13 mouse cellular contexts compared by ENCODE assay signal in the genomic region with DNA sequence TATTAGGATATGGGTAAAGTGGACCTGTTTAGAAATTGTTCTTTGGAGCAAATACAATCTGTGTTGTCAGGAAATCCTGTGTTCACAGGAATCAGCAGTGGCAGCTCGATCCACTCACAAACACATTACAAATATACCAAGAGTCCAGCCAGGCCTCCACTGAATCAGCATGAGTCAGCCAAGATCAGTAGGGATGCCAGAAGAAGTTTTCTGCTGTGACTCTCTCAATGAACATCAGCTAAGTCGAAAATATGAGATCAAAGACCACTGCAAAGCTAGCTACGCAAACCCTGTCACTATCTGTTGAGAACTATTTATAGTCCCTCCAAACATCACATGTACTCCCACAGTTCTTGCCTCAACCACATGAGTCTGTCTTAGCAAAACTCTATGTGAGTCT.
DNase-seq lines count a peak whose midpoint lies in the region; ATAC-seq and TF ChIP-seq lines count a peak whose summit lies in the region.
"Had no signal": no experiment of that assay in that cellular context is flagged by ENCODE, and none has a peak within 500 bp of the region (broad histone marks: within the 10 kb centered on the region; RNA-seq: fewer than 3 reads in every experiment).

No protein-coding gene starts in this region.

- DNase-seq in adrenal gland, postnatal 25 days, result peak; percentile 2
- DNase-seq in adrenal gland, adult 18-20 months (ENCODE audit: low spot score in 2 of 2), result no peak
- no peak for DNase-seq in lung, postnatal 14 days
- DNase-seq in Patski (ENCODE audit: low read depth, low spot score), result no peak
- peak; percentile 17 for DNase-seq in lung, postnatal 36 days
- no peak for DNase-seq in ovary, postnatal 14 days (ENCODE audit: low spot score)
- DNase-seq: cerebellum, postnatal 25 days; thymus, postnatal 14 days had no signal

- WGBS in lung, embryonic 16.5 days, result 61% methylated on average over 3 of the region's 3 CpGs

- no peak overlapping the region for H3K27ac ChIP-seq in lung, embryonic 16.5 days (ENCODE audit: low read length)
- H3K27ac ChIP-seq: forebrain, embryonic 15.5 days; midbrain, embryonic 13.5 days; neural tube, embryonic 15.5 days had no signal

- CTCF ChIA-PET in Patski (lab: Charles Lee), result interaction anchor here (1.5 kb wide), 1 partner anchor 17 kb away, joined by 4 read pairs; no protein-coding TSS in a partner anchor

- H3K9me3 ChIP-seq in lung, embryonic 16.5 days (ENCODE audit: control insufficient read depth, low read length), result no peaks in the 10 kb centered on the region
- H3K9me3 ChIP-seq: forebrain, embryonic 15.5 days; midbrain, embryonic 13.5 days; neural tube, embryonic 15.5 days had no signal

- H3K36me3 ChIP-seq in lung, embryonic 16.5 days (ENCODE audit: control insufficient read depth, insufficient read depth, low read length), result no peaks in the 10 kb centered on the region
- H3K36me3 ChIP-seq: forebrain, embryonic 15.5 days; midbrain, embryonic 13.5 days; neural tube, embryonic 15.5 days had no signal

- POLR2A ChIA-PET in Patski (lab: Charles Lee), result no interaction called here

- H3K9ac ChIP-seq in lung, embryonic 16.5 days (ENCODE audit: low read length), result no peak overlapping the region
- H3K9ac ChIP-seq: forebrain, embryonic 15.5 days; midbrain, embryonic 13.5 days; neural tube, embryonic 15.5 days had no signal

- peak; percentile 36 for ATAC-seq in lung, embryonic 16.5 days (ENCODE audit: low read depth)
- peak; percentile 84 for ATAC-seq in Patski
- ATAC-seq: forebrain, embryonic 15.5 days; midbrain, embryonic 13.5 days had no signal

- no peak overlapping the region for H3K4me3 ChIP-seq in lung, embryonic 16.5 days (ENCODE audit: low read length)
- H3K4me3 ChIP-seq: forebrain, embryonic 15.5 days; midbrain, embryonic 13.5 days; myocyte; neural tube, embryonic 15.5 days had no signal

- in situ Hi-C loops in Patski (cut with MboI; ENCODE audit: low pct_unique_long_range_greater_than_20kb), result no loop called here

- H3K4me2 ChIP-seq in lung, embryonic 16.5 days (ENCODE audit: low read depth, low read length), result no peak overlapping the region
- H3K4me2 ChIP-seq: forebrain, embryonic 15.5 days; midbrain, embryonic 13.5 days; neural tube, embryonic 15.5 days had no signal

- no peaks in the 10 kb centered on the region for H3K4me1 ChIP-seq in lung, embryonic 16.5 days (replicated peaks; ENCODE audit: control insufficient read depth, insufficient read depth, low read length)
- H3K4me1 ChIP-seq: forebrain, embryonic 15.5 days; midbrain, embryonic 13.5 days; neural tube, embryonic 15.5 days had no signal

- TF ChIP-seq CTCF in Patski (IDR thresholded peaks at IDR 0.05), result no peak

- H3K27me3 ChIP-seq in lung, embryonic 16.5 days (ENCODE audit: control insufficient read depth, insufficient read depth, low read depth, low read length), result no peaks in the 10 kb centered on the region
- H3K27me3 ChIP-seq in Patski, result no peaks in the 10 kb centered on the region
- H3K27me3 ChIP-seq: forebrain, embryonic 15.5 days; midbrain, embryonic 13.5 days; neural tube, embryonic 15.5 days had no signal

Comparison
In these comparisons a context has a peak if more than half of its experiments do, and no peak if none do; other contexts are left out.
1. DNase-seq: peak in adrenal gland, postnatal 25 days (single experiment) and lung, postnatal 36 days (single experiment); none in adrenal gland, adult 18-20 months (0 of 2), lung, postnatal 14 days (single experiment), Patski (single experiment) and ovary, postnatal 14 days (single experiment).